Mouse (Mus musculus): ENCODE measurements around the gene 4930404N11Rik. TPM values are rescaled to one million over a fixed set of nuclear protein-coding genes. Genes with fewer than 3 reads are reported as not detected.

4930404N11Rik gene
- total and polyA plus RNA-seq, 2 experiments from 2014 or later = 0.68 TPM; not detected in 1

DNA sequence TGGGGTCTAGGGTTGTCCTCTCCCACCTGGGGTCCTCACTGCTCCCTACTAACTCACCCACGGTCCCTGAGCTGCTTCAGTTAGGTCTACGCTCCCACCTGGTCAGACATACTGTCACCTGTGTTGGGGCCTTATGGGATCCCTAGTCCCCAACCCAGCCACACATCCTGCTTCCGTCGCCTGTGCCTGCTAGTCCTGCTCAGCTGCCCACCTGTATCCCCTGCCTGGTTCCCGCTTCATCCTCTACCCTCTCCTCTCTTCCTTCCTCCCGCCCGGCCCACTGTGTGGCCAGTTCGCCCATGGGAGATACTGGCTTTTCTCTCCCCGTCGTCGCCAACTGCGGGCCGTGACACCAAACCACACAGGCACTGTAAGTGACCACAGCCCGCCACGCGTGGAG, 50.0 kb downstream of the 4930404N11Rik start:
- Histone ChIP-seq H3K9me3 (replicated peaks; ENCODE audit: control insufficient read depth, low read length) (no peaks in the 10 kb centered on the region), H3K27ac (ENCODE audit: low read depth) (no peak overlapping the region), H3K9ac (replicated peaks; ENCODE audit: low read depth, low read length) (no peak overlapping the region), H3K36me3 (replicated peaks; ENCODE audit: control insufficient read depth, insufficient read depth, low read length) (peaks cover 72% of the 10 kb centered on the region), H3K4me1 (ENCODE audit: control insufficient read depth, insufficient read depth) (peaks cover 13% of the 10 kb centered on the region; the same call in 1 of the 2 replicates), H3K4me3 (ENCODE audit: low read depth, low read length) (no peak overlapping the region), H3K27me3 (ENCODE audit: control insufficient read depth, insufficient read depth, low read length) (no peaks in the 10 kb centered on the region), H3K4me2 (ENCODE audit: low read depth, low read length) (no peak overlapping the region)
- TF ChIP-seq EP300 (IDR thresholded peaks at IDR 0.05; ENCODE audit: low read depth) = no peak
- TF ChIP-seq CTCF (IDR thresholded peaks at IDR 0.05; ENCODE audit: low read depth) = no peak
- WGBS = 86% methylated on average over 16 of the region's 16 CpGs
- DNase-seq (ENCODE audit: low spot score) (no peak), ATAC-seq (ENCODE audit: insufficient read depth, low read depth) (no peak)

DNA sequence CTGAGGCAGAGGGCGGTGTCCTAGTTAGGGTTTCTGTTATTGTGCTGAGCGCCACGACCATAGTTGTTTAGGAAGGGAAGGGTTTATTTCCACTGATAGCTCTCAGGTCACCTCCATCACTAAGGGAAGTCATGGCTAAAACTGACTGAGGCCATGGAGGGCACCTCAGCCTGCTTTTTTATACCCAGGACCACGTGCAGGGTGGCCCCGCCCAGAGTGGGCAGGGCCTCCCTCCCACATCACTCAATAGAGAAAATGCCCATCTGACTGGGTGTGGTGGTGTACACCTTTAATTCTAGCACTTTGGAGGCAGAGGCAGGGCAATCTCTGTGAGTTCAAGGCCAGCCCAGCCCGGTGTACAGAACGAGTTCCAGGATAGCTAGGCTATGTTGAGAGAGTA, 51.4 kb downstream of the 4930404N11Rik start:
- DNase-seq (ENCODE audit: low spot score) = no peak
- Histone ChIP-seq H3K4me2 (ENCODE audit: low read depth, low read length) (no peak overlapping the region), H3K4me3 (ENCODE audit: low read depth, low read length) (no peak overlapping the region), H3K9me3 (replicated peaks; ENCODE audit: control insufficient read depth, low read length) (no peaks in the 10 kb centered on the region), H3K4me1 (ENCODE audit: control insufficient read depth, insufficient read depth) (peaks cover 6% of the 10 kb centered on the region; the same call in 1 of the 2 replicates), H3K9ac (replicated peaks; ENCODE audit: low read depth, low read length) (no peak overlapping the region), H3K36me3 (replicated peaks; ENCODE audit: control insufficient read depth, insufficient read depth, low read length) (peaks cover 83% of the 10 kb centered on the region), H3K27me3 (ENCODE audit: control insufficient read depth, insufficient read depth, low read length) (no peaks in the 10 kb centered on the region), H3K27ac (ENCODE audit: low read depth) (no peak overlapping the region)
- TF ChIP-seq EP300 (IDR thresholded peaks at IDR 0.05; ENCODE audit: low read depth) = no peak
- no peak for TF ChIP-seq CTCF (IDR thresholded peaks at IDR 0.05; ENCODE audit: low read depth)
- no peak for ATAC-seq (ENCODE audit: insufficient read depth, low read depth)
- WGBS = 78% methylated on average over 7 of the region's 7 CpGs

DNA sequence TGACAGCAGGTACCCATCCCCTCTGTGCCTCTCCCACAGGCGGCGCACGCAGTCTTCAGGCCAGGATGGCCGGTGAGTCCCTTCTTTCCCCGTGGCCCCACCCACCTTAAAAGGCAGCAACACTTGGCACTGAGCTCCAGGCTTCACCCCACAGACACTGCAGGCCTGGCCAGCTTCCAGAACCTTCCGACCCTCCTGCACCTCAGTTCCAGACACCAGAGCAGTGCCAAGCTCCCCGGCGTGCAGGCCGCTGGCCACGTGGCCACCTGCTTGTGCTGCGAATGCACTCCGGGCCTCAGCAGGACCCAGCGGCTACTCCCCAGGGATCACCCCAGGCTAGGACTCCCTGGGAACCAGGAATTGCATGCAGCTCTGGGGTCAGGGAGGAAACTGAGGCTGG, 52.0 kb downstream of the 4930404N11Rik start:
- no peak overlapping the region for H3K4me2 ChIP-seq (ENCODE audit: low read depth, low read length)
- H3K4me3 ChIP-seq (ENCODE audit: low read depth, low read length) = no peak overlapping the region
- no peaks in the 10 kb centered on the region for H3K27me3 ChIP-seq (ENCODE audit: control insufficient read depth, insufficient read depth, low read length)
- no peaks in the 10 kb centered on the region for H3K9me3 ChIP-seq (replicated peaks; ENCODE audit: control insufficient read depth, low read length)
- ATAC-seq (ENCODE audit: insufficient read depth, low read depth) = no peak
- no peak overlapping the region for H3K27ac ChIP-seq (ENCODE audit: low read depth)
- no peaks in the 10 kb centered on the region; the same call in 1 of the 2 replicates for H3K4me1 ChIP-seq (ENCODE audit: control insufficient read depth, insufficient read depth)
- DNase-seq (ENCODE audit: low spot score) = no peak
- WGBS = 89% methylated on average over 13 of the region's 13 CpGs
- peaks cover 86% of the 10 kb centered on the region for H3K36me3 ChIP-seq (replicated peaks; ENCODE audit: control insufficient read depth, insufficient read depth, low read length)
- TF ChIP-seq CTCF (IDR thresholded peaks at IDR 0.05; ENCODE audit: low read depth) = no peak
- TF ChIP-seq EP300 (IDR thresholded peaks at IDR 0.05; ENCODE audit: low read depth) = no peak
- H3K9ac ChIP-seq (replicated peaks; ENCODE audit: low read depth, low read length) = no peak overlapping the region

Small RNA genes within 50 kb of the gene (microRNA-seq; reads per million reads assigned to microRNA genes)
- 0.54 reads per million for gene Mir6913

Other genes with a start within 250 kb of the 4930404N11Rik start
Only the 30 nearest of the 33 such genes appear.
- 14.4 and 19.6 TPM in 2 replicates for gene Pias4, start 197.9 kb downstream of the 4930404N11Rik start, total RNA-seq (2014; rRNA removed; ENCODE audit: low replicate concordance)
- gene Pias4, start 197.9 kb downstream of the 4930404N11Rik start, polyA plus RNA-seq (2015; fragmentation: Nextera tagmentation; extraction: Ambion mirVana) = 19.8 and 20.7 TPM in 2 replicates
- gene Eef2, start 189.2 kb downstream of the 4930404N11Rik start, total RNA-seq (2014; rRNA removed; ENCODE audit: low replicate concordance) = 1,828 and 2,004 TPM in 2 replicates
- gene Eef2, start 189.2 kb downstream of the 4930404N11Rik start, polyA plus RNA-seq (2015; fragmentation: Nextera tagmentation; extraction: Ambion mirVana) = 353 and 370 TPM in 2 replicates
- gene Dapk3, start 182.8 kb downstream of the 4930404N11Rik start, total RNA-seq (2014; rRNA removed; ENCODE audit: low replicate concordance) = 56.5 and 72.7 TPM in 2 replicates
- gene Dapk3, start 182.8 kb downstream of the 4930404N11Rik start, polyA plus RNA-seq (2015; fragmentation: Nextera tagmentation; extraction: Ambion mirVana) = 29.0 and 31.7 TPM in 2 replicates
- not detected in 2 replicates for gene 4930442H23Rik, start 182.0 kb downstream of the 4930404N11Rik start, total RNA-seq (2014; rRNA removed; ENCODE audit: low replicate concordance)
- 0.12 TPM in 1 of 2 replicates, not detected in the other for gene 4930442H23Rik, start 182.0 kb downstream of the 4930404N11Rik start, polyA plus RNA-seq (2015; fragmentation: Nextera tagmentation; extraction: Ambion mirVana)
- gene Nmrk2, start 163.8 kb downstream of the 4930404N11Rik start, total RNA-seq (2014; rRNA removed; ENCODE audit: low replicate concordance) = 30.5 and 35.2 TPM in 2 replicates
- 13.0 and 14.2 TPM in 2 replicates for gene Nmrk2, start 163.8 kb downstream of the 4930404N11Rik start, polyA plus RNA-seq (2015; fragmentation: Nextera tagmentation; extraction: Ambion mirVana)
- 0.58 TPM in 1 of 2 replicates, not detected in the other for gene Atcay, start 135.0 kb downstream of the 4930404N11Rik start, total RNA-seq (2014; rRNA removed; ENCODE audit: low replicate concordance)
- 0.25 TPM in 2 replicates for gene Atcay, start 135.0 kb downstream of the 4930404N11Rik start, polyA plus RNA-seq (2015; fragmentation: Nextera tagmentation; extraction: Ambion mirVana)
- 7.0 and 10.2 TPM in 2 replicates for gene Zfr2, start 132.7 kb downstream of the 4930404N11Rik start, total RNA-seq (2014; rRNA removed; ENCODE audit: low replicate concordance)
- 2.2 and 2.6 TPM in 2 replicates for gene Zfr2, start 132.7 kb downstream of the 4930404N11Rik start, polyA plus RNA-seq (2015; fragmentation: Nextera tagmentation; extraction: Ambion mirVana)
- gene Matk, start 112.9 kb downstream of the 4930404N11Rik start, total RNA-seq (2014; rRNA removed; ENCODE audit: low replicate concordance) = 0.31 and 0.66 TPM in 2 replicates
- 0.42 and 0.51 TPM in 2 replicates for gene Matk, start 112.9 kb downstream of the 4930404N11Rik start, polyA plus RNA-seq (2015; fragmentation: Nextera tagmentation; extraction: Ambion mirVana)
- gene Mrpl54, start 98.9 kb downstream of the 4930404N11Rik start, total RNA-seq (2014; rRNA removed; ENCODE audit: low replicate concordance) = 272 and 288 TPM in 2 replicates
- 264 and 272 TPM in 2 replicates for gene Mrpl54, start 98.9 kb downstream of the 4930404N11Rik start, polyA plus RNA-seq (2015; fragmentation: Nextera tagmentation; extraction: Ambion mirVana)
- 84.8 and 114 TPM in 2 replicates for gene Apba3, start 98.9 kb downstream of the 4930404N11Rik start, total RNA-seq (2014; rRNA removed; ENCODE audit: low replicate concordance)
- 45.2 and 46.1 TPM in 2 replicates for gene Apba3, start 98.9 kb downstream of the 4930404N11Rik start, polyA plus RNA-seq (2015; fragmentation: Nextera tagmentation; extraction: Ambion mirVana)
- gene Tjp3, start 74.2 kb downstream of the 4930404N11Rik start, total RNA-seq (2014; rRNA removed; ENCODE audit: low replicate concordance) = 0.12 and 2.3 TPM in 2 replicates
- 0.51 and 0.62 TPM in 2 replicates for gene Tjp3, start 74.2 kb downstream of the 4930404N11Rik start, polyA plus RNA-seq (2015; fragmentation: Nextera tagmentation; extraction: Ambion mirVana)
- gene Pip5k1c, start 72.9 kb downstream of the 4930404N11Rik start, total RNA-seq (2014; rRNA removed; ENCODE audit: low replicate concordance) = 38.5 and 44.3 TPM in 2 replicates
- gene Pip5k1c, start 72.9 kb downstream of the 4930404N11Rik start, polyA plus RNA-seq (2015; fragmentation: Nextera tagmentation; extraction: Ambion mirVana) = 20.9 and 21.4 TPM in 2 replicates
- gene Cactin, start 44.7 kb downstream of the 4930404N11Rik start, total RNA-seq (2014; rRNA removed; ENCODE audit: low replicate concordance) = 14.3 and 14.9 TPM in 2 replicates
- 12.8 and 13.7 TPM in 2 replicates for gene Cactin, start 44.7 kb downstream of the 4930404N11Rik start, polyA plus RNA-seq (2015; fragmentation: Nextera tagmentation; extraction: Ambion mirVana)
- gene Tbxa2r, start 37.1 kb downstream of the 4930404N11Rik start, total RNA-seq (2014; rRNA removed; ENCODE audit: low replicate concordance) = 4.7 and 10.5 TPM in 2 replicates
- 6.3 and 7.0 TPM in 2 replicates for gene Tbxa2r, start 37.1 kb downstream of the 4930404N11Rik start, polyA plus RNA-seq (2015; fragmentation: Nextera tagmentation; extraction: Ambion mirVana)
- 0.08 and 0.12 TPM in 2 replicates for gene Gipc3, start 22.6 kb downstream of the 4930404N11Rik start, total RNA-seq (2014; rRNA removed; ENCODE audit: low replicate concordance)
- gene Gipc3, start 22.6 kb downstream of the 4930404N11Rik start, polyA plus RNA-seq (2015; fragmentation: Nextera tagmentation; extraction: Ambion mirVana) = 0.16 and 0.21 TPM in 2 replicates
- gene Hmg20b, start 15.3 kb downstream of the 4930404N11Rik start, total RNA-seq (2014; rRNA removed; ENCODE audit: low replicate concordance) = 63.9 and 80.7 TPM in 2 replicates
- 92.3 and 94.5 TPM in 2 replicates for gene Hmg20b, start 15.3 kb downstream of the 4930404N11Rik start, polyA plus RNA-seq (2015; fragmentation: Nextera tagmentation; extraction: Ambion mirVana)
- gene Mfsd12, start 8.3 kb downstream of the 4930404N11Rik start, total RNA-seq (2014; rRNA removed; ENCODE audit: low replicate concordance) = 20.2 and 30.5 TPM in 2 replicates
- 10.3 and 11.4 TPM in 2 replicates for gene Mfsd12, start 8.3 kb downstream of the 4930404N11Rik start, polyA plus RNA-seq (2015; fragmentation: Nextera tagmentation; extraction: Ambion mirVana)
- gene Fzr1, start 12.7 kb upstream of the 4930404N11Rik start, total RNA-seq (2014; rRNA removed; ENCODE audit: low replicate concordance) = 47.6 and 53.9 TPM in 2 replicates
- 45.8 and 48.4 TPM in 2 replicates for gene Fzr1, start 12.7 kb upstream of the 4930404N11Rik start, polyA plus RNA-seq (2015; fragmentation: Nextera tagmentation; extraction: Ambion mirVana)
- gene Dohh, start 18.6 kb upstream of the 4930404N11Rik start, total RNA-seq (2014; rRNA removed; ENCODE audit: low replicate concordance) = 123 and 139 TPM in 2 replicates
- 75.2 and 77.6 TPM in 2 replicates for gene Dohh, start 18.6 kb upstream of the 4930404N11Rik start, polyA plus RNA-seq (2015; fragmentation: Nextera tagmentation; extraction: Ambion mirVana)
- gene Gm48551, start 18.6 kb upstream of the 4930404N11Rik start, total RNA-seq (2014; rRNA removed; ENCODE audit: low replicate concordance) = 0.11 TPM in 1 of 2 replicates, not detected in the other
- 0.43 and 1.1 TPM in 2 replicates for gene Gm48551, start 18.6 kb upstream of the 4930404N11Rik start, polyA plus RNA-seq (2015; fragmentation: Nextera tagmentation; extraction: Ambion mirVana)
- gene Gm48552, start 23.2 kb upstream of the 4930404N11Rik start, total RNA-seq (2014; rRNA removed; ENCODE audit: low replicate concordance) = not detected in 2 replicates
- 0.45 and 0.70 TPM in 2 replicates for gene Gm48552, start 23.2 kb upstream of the 4930404N11Rik start, polyA plus RNA-seq (2015; fragmentation: Nextera tagmentation; extraction: Ambion mirVana)
- gene Smim24, start 27.2 kb upstream of the 4930404N11Rik start, total RNA-seq (2014; rRNA removed; ENCODE audit: low replicate concordance) = 6.6 and 7.8 TPM in 2 replicates
- 3.3 and 3.8 TPM in 2 replicates for gene Smim24, start 27.2 kb upstream of the 4930404N11Rik start, polyA plus RNA-seq (2015; fragmentation: Nextera tagmentation; extraction: Ambion mirVana)
- gene Nfic, start 89.8 kb upstream of the 4930404N11Rik start, total RNA-seq (2014; rRNA removed; ENCODE audit: low replicate concordance) = 24.6 and 47.6 TPM in 2 replicates
- 73.7 and 77.9 TPM in 2 replicates for gene Nfic, start 89.8 kb upstream of the 4930404N11Rik start, polyA plus RNA-seq (2015; fragmentation: Nextera tagmentation; extraction: Ambion mirVana)
- gene Celf5, start 116.9 kb upstream of the 4930404N11Rik start, total RNA-seq (2014; rRNA removed; ENCODE audit: low replicate concordance) = not detected in 2 replicates
- gene Celf5, start 116.9 kb upstream of the 4930404N11Rik start, polyA plus RNA-seq (2015; fragmentation: Nextera tagmentation; extraction: Ambion mirVana) = 0.07 and 0.08 TPM in 2 replicates
- 88.5 and 91.5 TPM in 2 replicates for gene Ncln, start 130.6 kb upstream of the 4930404N11Rik start, total RNA-seq (2014; rRNA removed; ENCODE audit: low replicate concordance)
- gene Ncln, start 130.6 kb upstream of the 4930404N11Rik start, polyA plus RNA-seq (2015; fragmentation: Nextera tagmentation; extraction: Ambion mirVana) = 27.1 and 30.5 TPM in 2 replicates
- 0.66 TPM in 1 of 2 replicates, not detected in the other for gene S1pr4, start 134.3 kb upstream of the 4930404N11Rik start, total RNA-seq (2014; rRNA removed; ENCODE audit: low replicate concordance)
- 0.34 and 0.43 TPM in 2 replicates for gene S1pr4, start 134.3 kb upstream of the 4930404N11Rik start, polyA plus RNA-seq (2015; fragmentation: Nextera tagmentation; extraction: Ambion mirVana)
- 0.35 TPM in 1 of 2 replicates, not detected in the other for gene Gna15, start 158.4 kb upstream of the 4930404N11Rik start, total RNA-seq (2014; rRNA removed; ENCODE audit: low replicate concordance)
- gene Gna15, start 158.4 kb upstream of the 4930404N11Rik start, polyA plus RNA-seq (2015; fragmentation: Nextera tagmentation; extraction: Ambion mirVana) = 0.59 and 0.63 TPM in 2 replicates
- 68.2 and 83.9 TPM in 2 replicates for gene Gna11, start 179.4 kb upstream of the 4930404N11Rik start, total RNA-seq (2014; rRNA removed; ENCODE audit: low replicate concordance)
- gene Gna11, start 179.4 kb upstream of the 4930404N11Rik start, polyA plus RNA-seq (2015; fragmentation: Nextera tagmentation; extraction: Ambion mirVana) = 50.1 and 52.4 TPM in 2 replicates
- 851 and 870 TPM in 2 replicates for gene Aes, start 193.7 kb upstream of the 4930404N11Rik start, total RNA-seq (2014; rRNA removed; ENCODE audit: low replicate concordance)
- 765 and 767 TPM in 2 replicates for gene Aes, start 193.7 kb upstream of the 4930404N11Rik start, polyA plus RNA-seq (2015; fragmentation: Nextera tagmentation; extraction: Ambion mirVana)
- 6.8 and 10.4 TPM in 2 replicates for gene Tle2, start 208.7 kb upstream of the 4930404N11Rik start, total RNA-seq (2014; rRNA removed; ENCODE audit: low replicate concordance)
- 11.1 and 11.9 TPM in 2 replicates for gene Tle2, start 208.7 kb upstream of the 4930404N11Rik start, polyA plus RNA-seq (2015; fragmentation: Nextera tagmentation; extraction: Ambion mirVana)

All from heart, postnatal 0 days (tissue).